25 mouse cellular contexts compared by ENCODE assay signal in genomic region chr14:83246891-83247290, GRCm38 (mm10).
DNase-seq lines count a peak whose midpoint lies in the region; ATAC-seq and TF ChIP-seq lines count a peak whose summit lies in the region.
"Had no signal": no experiment of that assay in that cellular context is flagged by ENCODE, and none has a peak within 500 bp of the region (broad histone marks: within the 10 kb centered on the region; RNA-seq: fewer than 3 reads in every experiment).

No protein-coding gene starts in this region.

- intact Hi-C loops in left cerebral cortex, adult 2 months (cut with DNase I), result loop anchor here (2.0 to 5.0 kb wide), 2 partner anchors 95 to 392 kb away; no protein-coding TSS in a partner anchor

- H3K9me3 ChIP-seq in forebrain, postnatal 0 days (ENCODE audit: low read length), result no peaks in the 10 kb centered on the region
- no peaks in the 10 kb centered on the region for H3K9me3 ChIP-seq in forebrain, embryonic 13.5 days (replicated peaks)
- no peaks in the 10 kb centered on the region for H3K9me3 ChIP-seq in limb, embryonic 10.5 days (replicated peaks)
- H3K9me3 ChIP-seq in forebrain, embryonic 16.5 days (ENCODE audit: control insufficient read depth, low read length), result no peaks in the 10 kb centered on the region
- H3K9me3 ChIP-seq: hindbrain, embryonic 13.5 days; lung, embryonic 15.5 days; stomach, embryonic 15.5 days had no signal

- H3K4me1 ChIP-seq in forebrain, postnatal 0 days (ENCODE audit: insufficient read depth), result no peaks in the 10 kb centered on the region
- H3K4me1 ChIP-seq in forebrain, embryonic 13.5 days, result no peaks in the 10 kb centered on the region
- no peaks in the 10 kb centered on the region for H3K4me1 ChIP-seq in limb, embryonic 10.5 days
- H3K4me1 ChIP-seq in forebrain, embryonic 16.5 days (replicated peaks; ENCODE audit: control insufficient read depth, insufficient read depth, low read length), result no peaks in the 10 kb centered on the region
- H3K4me1 ChIP-seq: hindbrain, embryonic 13.5 days; lung, embryonic 15.5 days; stomach, embryonic 15.5 days had no signal

- no peak overlapping the region for H3K9ac ChIP-seq in forebrain, postnatal 0 days
- H3K9ac ChIP-seq in forebrain, embryonic 13.5 days, result no peak overlapping the region
- H3K9ac ChIP-seq in forebrain, embryonic 16.5 days (replicated peaks; ENCODE audit: low read depth, low read length), result no peak overlapping the region
- H3K9ac ChIP-seq: hindbrain, embryonic 13.5 days; liver, embryonic 14.5 days; lung, embryonic 15.5 days; stomach, embryonic 15.5 days had no signal

- no peak for TF ChIP-seq CTCF in forebrain, postnatal 0 days (IDR thresholded peaks at IDR 0.05; ENCODE audit: low read depth)
- no peak for TF ChIP-seq CTCF in left cerebral cortex, adult 2 months (IDR thresholded peaks at IDR 0.05)

- no peaks in the 10 kb centered on the region for H3K36me3 ChIP-seq in forebrain, postnatal 0 days (ENCODE audit: insufficient read depth)
- no peaks in the 10 kb centered on the region for H3K36me3 ChIP-seq in forebrain, embryonic 13.5 days (ENCODE audit: poor library complexity, severe bottlenecking)
- no peaks in the 10 kb centered on the region for H3K36me3 ChIP-seq in limb, embryonic 10.5 days
- no peaks in the 10 kb centered on the region for H3K36me3 ChIP-seq in forebrain, embryonic 16.5 days (ENCODE audit: control insufficient read depth, insufficient read depth)
- H3K36me3 ChIP-seq: hindbrain, embryonic 13.5 days; lung, embryonic 15.5 days; stomach, embryonic 15.5 days had no signal

- ATAC-seq in forebrain, postnatal 0 days, result peak; percentile 73
- ATAC-seq in forebrain, embryonic 13.5 days, result no peak
- no peak for ATAC-seq in forebrain, embryonic 16.5 days
- ATAC-seq: activated CD4-positive, CD25-positive, alpha-beta regulatory T cell, adult 4 months; Patski had no signal

- peak; percentile 14 for DNase-seq in forebrain, postnatal 0 days
- DNase-seq in frontal cortex, postnatal 36 days (ENCODE audit: low spot score in 2 of 2), result peak; percentile 39 to 81
- DNase-seq in left cerebral cortex, adult 2 months (ENCODE audit: extremely low spot score in 1 of 2, low spot score in 2 of 2), result peak; percentile 11 to 53
- DNase-seq in right cerebral cortex, postnatal 10 days (ENCODE audit: low spot score in 2 of 2), result peak; percentile 23 to 47
- no peak for DNase-seq in kidney, postnatal 36 days
- no peak for DNase-seq in limb, embryonic 10.5 days (ENCODE audit: low spot score)
- DNase-seq: adrenal gland, postnatal 10 days; cerebellum, adult 11 months; cerebellum, postnatal 14 days; embryo, embryonic 11 days; gastrocnemius, postnatal 36 days; heart, postnatal 14 days; kidney, adult 9 months; kidney, postnatal 4 days; lung, postnatal 4 days; thymus, adult 2 months had no signal

- no peak overlapping the region for H3K4me3 ChIP-seq in forebrain, postnatal 0 days (ENCODE audit: low read depth, low read length)
- no peak overlapping the region for H3K4me3 ChIP-seq in forebrain, embryonic 13.5 days
- no peak overlapping the region for H3K4me3 ChIP-seq in left cerebral cortex, adult 2 months
- no peak overlapping the region for H3K4me3 ChIP-seq in limb, embryonic 10.5 days
- H3K4me3 ChIP-seq in forebrain, embryonic 16.5 days (replicated peaks; ENCODE audit: low read length), result no peak overlapping the region
- H3K4me3 ChIP-seq: hindbrain, embryonic 13.5 days; lung, embryonic 15.5 days; stomach, embryonic 15.5 days had no signal

- WGBS in forebrain, postnatal 0 days, result 82% methylated on average over 5 of the region's 5 CpGs
- WGBS in forebrain, embryonic 13.5 days, result 90% methylated on average over 5 of the region's 5 CpGs
- 90% methylated on average over 5 of the region's 5 CpGs for WGBS in limb, embryonic 10.5 days
- 88% methylated on average over 5 of the region's 5 CpGs for WGBS in forebrain, embryonic 16.5 days

- H3K4me2 ChIP-seq in forebrain, postnatal 0 days (ENCODE audit: low read depth), result no peak overlapping the region
- H3K4me2 ChIP-seq in forebrain, embryonic 13.5 days, result no peak overlapping the region
- no peak overlapping the region for H3K4me2 ChIP-seq in forebrain, embryonic 16.5 days (ENCODE audit: low read length)
- H3K4me2 ChIP-seq: heart, embryonic 11.5 days; hindbrain, embryonic 13.5 days; lung, embryonic 15.5 days; stomach, embryonic 15.5 days had no signal

- H3K27me3 ChIP-seq in forebrain, postnatal 0 days (ENCODE audit: insufficient read depth, low read length), result no peaks in the 10 kb centered on the region
- no peaks in the 10 kb centered on the region for H3K27me3 ChIP-seq in forebrain, embryonic 13.5 days
- no peaks in the 10 kb centered on the region for H3K27me3 ChIP-seq in limb, embryonic 10.5 days (ENCODE audit: low read depth, poor library complexity, severe bottlenecking)
- no peaks in the 10 kb centered on the region for H3K27me3 ChIP-seq in forebrain, embryonic 16.5 days (replicated peaks; ENCODE audit: control insufficient read depth, insufficient read depth, low read length)
- H3K27me3 ChIP-seq: hindbrain, embryonic 13.5 days; lung, embryonic 15.5 days; Patski; stomach, embryonic 15.5 days had no signal

- H3K27ac ChIP-seq in forebrain, postnatal 0 days (ENCODE audit: low read depth, low read length), result no peak overlapping the region
- H3K27ac ChIP-seq in forebrain, embryonic 13.5 days, result no peak overlapping the region
- H3K27ac ChIP-seq in left cerebral cortex, adult 2 months, result peak overlapping the region; percentile 78
- no peak overlapping the region for H3K27ac ChIP-seq in limb, embryonic 10.5 days
- H3K27ac ChIP-seq in forebrain, embryonic 16.5 days (ENCODE audit: low read length), result no peak overlapping the region
- H3K27ac ChIP-seq: hindbrain, embryonic 13.5 days; liver, embryonic 14.5 days; lung, embryonic 15.5 days; stomach, embryonic 15.5 days had no signal

Comparison
In these comparisons a context has a peak if more than half of its experiments do, and no peak if none do; other contexts are left out.
1. DNase-seq: peak in forebrain, postnatal 0 days (single experiment), frontal cortex, postnatal 36 days (2 of 2), left cerebral cortex, adult 2 months (2 of 2) and right cerebral cortex, postnatal 10 days (2 of 2); none in kidney, postnatal 36 days (0 of 2) and limb, embryonic 10.5 days (single experiment).